Mouse (Mus musculus): ENCODE measurements around the gene Rbm44. TPM values are rescaled to one million over a fixed set of nuclear protein-coding genes. Genes with fewer than 3 reads are reported as not detected.

Rbm44 gene
- total and polyA plus RNA-seq, 3 experiments = not detected

DNA sequence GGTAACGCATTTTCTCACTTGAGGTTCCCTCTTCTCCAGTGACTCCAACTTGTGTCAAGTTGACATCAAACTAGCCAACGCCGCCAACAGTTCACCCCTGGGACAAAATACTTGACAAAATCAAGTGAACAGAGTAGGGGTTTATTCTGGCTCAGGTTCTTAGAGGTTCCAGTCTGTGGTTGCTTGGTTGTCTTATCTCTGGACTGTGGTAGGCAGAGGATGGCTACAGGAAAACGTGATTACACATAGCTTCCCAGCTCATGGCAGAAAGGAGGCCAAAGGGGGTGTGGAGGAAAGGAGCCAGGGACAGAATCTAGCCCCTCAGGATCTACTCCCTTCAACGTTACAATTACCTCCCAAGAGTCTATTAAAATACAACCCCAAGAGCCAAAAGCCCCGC lies 41.8 kb downstream of the Rbm44 start (continued):
- TF ChIP-seq ELF1 (IDR thresholded peaks at IDR 0.05; ENCODE audit: low read depth, low read length) (no peak), E2F4 (IDR thresholded peaks at IDR 0.05; ENCODE audit: borderline replicate concordance, low read depth, low read length) (no peak), CHD1 (IDR thresholded peaks at IDR 0.05; ENCODE audit: low read depth, low read length) (no peak), POLR2AphosphoS5 (IDR thresholded peaks at IDR 0.05; ENCODE audit: borderline replicate concordance, low read depth, low read length) (no peak), SMC3 (IDR thresholded peaks at IDR 0.05; ENCODE audit: low read depth, low read length) (no peak)

DNA sequence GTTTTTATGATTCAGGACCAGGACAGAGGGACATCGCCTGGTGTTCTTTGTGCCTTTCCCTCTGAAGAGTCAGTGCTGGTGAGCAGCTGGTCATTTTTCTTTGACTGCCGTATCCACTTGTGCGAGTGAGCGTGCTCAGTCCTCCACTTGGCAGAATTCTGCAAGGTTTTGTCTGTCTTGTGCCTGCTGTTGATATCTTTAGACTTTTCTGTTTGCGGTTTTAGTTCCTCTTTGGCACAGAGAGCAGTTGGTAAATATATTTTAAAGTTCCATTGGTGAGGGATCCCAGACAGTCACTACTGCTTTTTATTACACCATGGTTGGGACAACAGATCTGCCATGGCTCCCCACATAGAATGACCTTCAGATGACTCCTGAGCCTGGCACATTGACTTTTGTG lies 42.4 kb downstream of the Rbm44 start:
- H3K27ac ChIP-seq (ENCODE audit: control insufficient read depth, low read depth, low read length) = peak overlapping the region; percentile 99
- peak; percentile 91 for DNase-seq (ENCODE audit: low read depth, low spot score)
- H3K27me3 ChIP-seq (ENCODE audit: control insufficient read depth in 1 of 2, insufficient read depth in 2 of 2, low read length in 2 of 2) = no peaks in the 10 kb centered on the region
- peak overlapping the region; percentile 18 to 35 for H3K4me3 ChIP-seq (ENCODE audit: control insufficient read depth in 1 of 2, insufficient read depth in 1 of 2, low read depth in 2 of 2, low read length in 2 of 2)
- no peaks in the 10 kb centered on the region for H3K79me2 ChIP-seq (ENCODE audit: control insufficient read depth, insufficient read depth, low read length, poor library complexity)
- H3K36me3 ChIP-seq (ENCODE audit: control insufficient read depth in 1 of 2, insufficient read depth in 2 of 2, low read length in 2 of 2) = peaks cover 0 to 19% of the 10 kb centered on the region in 2 experiments; a peak in 2 of 4 replicates
- no peaks in the 10 kb centered on the region for H3K9me3 ChIP-seq (replicated peaks; ENCODE audit: insufficient read depth, low read length)
- H3K9ac ChIP-seq (ENCODE audit: control insufficient read depth, low read depth, low read length, poor library complexity, severe bottlenecking) = peak overlapping the region; percentile 63
- peaks cover 18 to 27% of the 10 kb centered on the region in 2 experiments for H3K4me1 ChIP-seq (ENCODE audit: control insufficient read depth in 1 of 2, insufficient read depth in 2 of 2, low read length in 2 of 2)
- TF ChIP-seq MAZ (IDR thresholded peaks at IDR 0.05; ENCODE audit: low read depth, low read length) (no peak), CTCF (IDR thresholded peaks at IDR 0.05 in 2 of 3, conservative IDR thresholded peaks at IDR 0.05 in 1 of 3; ENCODE audit: control insufficient read depth in 1 of 3, insufficient read depth in 1 of 3, low read depth in 2 of 3, low read length in 3 of 3, poor library complexity in 1 of 3, severe bottlenecking in 1 of 3) (no peak), EP300 (IDR thresholded peaks at IDR 0.05; ENCODE audit: low read depth in 1 of 2, low read length in 2 of 2) (peak; percentile 79 to 89), SIN3A (IDR thresholded peaks at IDR 0.05; ENCODE audit: low read length) (peak; percentile 48; the same call in 1 of the 2 replicates), NRF1 (IDR thresholded peaks at IDR 0.05; ENCODE audit: insufficient read depth, low read depth, low read length, poor library complexity, severe bottlenecking) (peak; percentile 29; the same call in 1 of the 2 replicates), POLR2AphosphoS2 (IDR thresholded peaks at IDR 0.05; ENCODE audit: low read length) (no peak), MXI1 (IDR thresholded peaks at IDR 0.05; ENCODE audit: low read depth, low read length) (no peak; the same call in 1 of the 2 replicates), POLR2A (IDR thresholded peaks at IDR 0.05; ENCODE audit: control insufficient read depth in 1 of 2, insufficient read depth in 1 of 2, low read depth in 1 of 2, low read length in 2 of 2, poor library complexity in 1 of 2) (no peak), ZKSCAN1 (IDR thresholded peaks at IDR 0.05; ENCODE audit: low read depth, low read length) (no peak), USF2 (IDR thresholded peaks at IDR 0.05; ENCODE audit: borderline replicate concordance in 1 of 2, insufficient read depth in 1 of 2, low read depth in 1 of 2, low read length in 2 of 2) (no peak), SMC3 (IDR thresholded peaks at IDR 0.05; ENCODE audit: low read depth, low read length) (no peak), GABPA (IDR thresholded peaks at IDR 0.05; ENCODE audit: low read depth, low read length) (no peak), MAFK (IDR thresholded peaks at IDR 0.05; ENCODE audit: borderline replicate concordance, low read depth, low read length) (peak; percentile 22; the same call in 1 of the 2 replicates), ETS1 (IDR thresholded peaks at IDR 0.05; ENCODE audit: low read depth, low read length) (peak; percentile 78), TCF12 (IDR thresholded peaks at IDR 0.05; ENCODE audit: low read depth, low read length) (peak; percentile 79), KAT2A (conservative IDR thresholded peaks at IDR 0.05; ENCODE audit: low read depth, low read length) (no peak; the same call in 1 of the 2 replicates), CHD1 (IDR thresholded peaks at IDR 0.05; ENCODE audit: low read depth, low read length) (no peak), GATA1 (IDR thresholded peaks at IDR 0.05; ENCODE audit: low read depth, low read length) (peak; percentile 75), UBTF (IDR thresholded peaks at IDR 0.05; ENCODE audit: borderline replicate concordance, insufficient read depth, low read depth, low read length) (no peak), TAL1 (IDR thresholded peaks at IDR 0.05; ENCODE audit: low read length) (peak; percentile 58), TBP (IDR thresholded peaks at IDR 0.05; ENCODE audit: low read depth, low read length) (peak; percentile 50; the same call in 1 of the 2 replicates), MEF2A (IDR thresholded peaks at IDR 0.05; ENCODE audit: extremely low read depth, insufficient replicate concordance, low read depth, low read length, poor library complexity, severe bottlenecking) (no peak), NELFE (IDR thresholded peaks at IDR 0.05; ENCODE audit: low read depth, low read length) (no peak), MYC (IDR thresholded peaks at IDR 0.05; ENCODE audit: low read depth, low read length) (peak; percentile 54; the same call in 1 of the 2 replicates), ZNF384 (IDR thresholded peaks at IDR 0.05; ENCODE audit: low read depth, low read length) (no peak), JUND (IDR thresholded peaks at IDR 0.05; ENCODE audit: low read depth, low read length) (no peak), E2F4 (IDR thresholded peaks at IDR 0.05; ENCODE audit: borderline replicate concordance, low read depth, low read length) (no peak), RCOR1 (IDR thresholded peaks at IDR 0.05; ENCODE audit: low read depth, low read length) (no peak), RAD21 (IDR thresholded peaks at IDR 0.05; ENCODE audit: low read depth, low read length) (no peak), CHD2 (IDR thresholded peaks at IDR 0.05; ENCODE audit: low read length) (no peak), ZC3H11A (IDR thresholded peaks at IDR 0.05; ENCODE audit: low read depth, low read length) (no peak), ZMIZ1 (IDR thresholded peaks at IDR 0.05; ENCODE audit: low read depth, low read length) (no peak), USF1 (IDR thresholded peaks at IDR 0.05; ENCODE audit: low read depth, low read length) (no peak)
